Mouse (Mus musculus) heart, adult 8-10 months (tissue): Measurements from ENCODE around the gene Serpina3f. TPM values are rescaled to one million over a fixed set of nuclear protein-coding genes. Genes with fewer than 3 reads are reported as not detected.

Source experiments
- DNase-seq: peaks from one replicate; pipeline ENCODE4 v3.0.0; 2022; ENCODE audit warnings: low spot score
- total RNA-seq, 4 experiments: library from RNA; stranded (reverse); gene quantifications; 2 replicates each; pipeline ENCODE4 v1.2.4; 2022

The Serpina3f gene
- total RNA-seq, 4 experiments from 2014 or later: not detected

GRCm38 (mm10) chr12:104248231-104248630 lies 33.9 kb downstream of the Serpina3f start:
- no peak for DNase-seq

GRCm38 (mm10) chr12:104261041-104261440 lies 46.7 kb downstream of the Serpina3f start:
- DNase-seq: no peak

GRCm38 (mm10) chr12:104262863-104263262 lies 48.5 kb downstream of the Serpina3f start, which contains the start of gene Serpina3i:
Serpina3i (plus strand) TSS chr12:104263122.
- DNase-seq: no peak

- DNase-seq: no peak
Observed at GRCm38 (mm10) chr12:104266374-104266773, 52.0 kb downstream of the Serpina3f start.

Other genes starting within 250 kb of the Serpina3f start
- under 1 TPM in 1 of 4 experiments, not detected in 3; 0.32 TPM for gene Serpina11, start 224.6 kb upstream of the Serpina3f start, total RNA-seq
- under 1 TPM in 3 of 4 experiments, not detected in 1; 0.08 to 0.11 (median 0.09) TPM for gene Serpina9, start 200.8 kb upstream of the Serpina3f start, total RNA-seq
- not detected for gene Serpina12, start 170.1 kb upstream of the Serpina3f start, total RNA-seq
- gene Serpina5, start 113.4 kb upstream of the Serpina3f start, total RNA-seq: not detected
- not detected for gene Serpina3a, start 101.8 kb upstream of the Serpina3f start, total RNA-seq
- gene Serpina3b, start 86.5 kb upstream of the Serpina3f start, total RNA-seq: not detected
- gene Serpina3c, start 60.7 kb upstream of the Serpina3f start, total RNA-seq: under 1 TPM; 0.41 to 0.63 (median 0.58) TPM
- gene Serpina3g, start 21.7 kb downstream of the Serpina3f start, total RNA-seq: 1 to 10 TPM in 3 of 4 experiments, under 1 TPM in 1; 0.84 to 2.1 (median 1.8) TPM
- 1 to 10 TPM in 1 of 4 experiments, under 1 TPM in 2, not detected in 1; 0.23 to 1.6 (median 0.53) TPM for gene Serpina3i, start 48.6 kb downstream of the Serpina3f start, total RNA-seq
- not detected for gene Serpina3j, start 100.0 kb downstream of the Serpina3f start, total RNA-seq
- gene Serpina3k, start 123.9 kb downstream of the Serpina3f start, total RNA-seq: under 1 TPM in 1 of 4 experiments, not detected in 3; 0.22 TPM
- under 1 TPM in 2 of 4 experiments, not detected in 2; 0.22 to 0.44 TPM for gene Serpina3m, start 123.9 kb downstream of the Serpina3f start, total RNA-seq
- 10 to 100 TPM in 2 of 4 experiments, 1 to 10 TPM in 2; 5.4 to 11.2 (median 9.7) TPM for gene Serpina3n, start 192.2 kb downstream of the Serpina3f start, total RNA-seq